Mouse (Mus musculus): ENCODE data around the gene Jmjd6.
A peak's percentile ranks its signal among the peaks of the same experiment; 100 is the strongest.

Jmjd6 gene

GRCm38 (mm10) chr11:116822215-116822614 lies 21.0 kb downstream of the Jmjd6 start:
- DNase-seq = no peak

DNA sequence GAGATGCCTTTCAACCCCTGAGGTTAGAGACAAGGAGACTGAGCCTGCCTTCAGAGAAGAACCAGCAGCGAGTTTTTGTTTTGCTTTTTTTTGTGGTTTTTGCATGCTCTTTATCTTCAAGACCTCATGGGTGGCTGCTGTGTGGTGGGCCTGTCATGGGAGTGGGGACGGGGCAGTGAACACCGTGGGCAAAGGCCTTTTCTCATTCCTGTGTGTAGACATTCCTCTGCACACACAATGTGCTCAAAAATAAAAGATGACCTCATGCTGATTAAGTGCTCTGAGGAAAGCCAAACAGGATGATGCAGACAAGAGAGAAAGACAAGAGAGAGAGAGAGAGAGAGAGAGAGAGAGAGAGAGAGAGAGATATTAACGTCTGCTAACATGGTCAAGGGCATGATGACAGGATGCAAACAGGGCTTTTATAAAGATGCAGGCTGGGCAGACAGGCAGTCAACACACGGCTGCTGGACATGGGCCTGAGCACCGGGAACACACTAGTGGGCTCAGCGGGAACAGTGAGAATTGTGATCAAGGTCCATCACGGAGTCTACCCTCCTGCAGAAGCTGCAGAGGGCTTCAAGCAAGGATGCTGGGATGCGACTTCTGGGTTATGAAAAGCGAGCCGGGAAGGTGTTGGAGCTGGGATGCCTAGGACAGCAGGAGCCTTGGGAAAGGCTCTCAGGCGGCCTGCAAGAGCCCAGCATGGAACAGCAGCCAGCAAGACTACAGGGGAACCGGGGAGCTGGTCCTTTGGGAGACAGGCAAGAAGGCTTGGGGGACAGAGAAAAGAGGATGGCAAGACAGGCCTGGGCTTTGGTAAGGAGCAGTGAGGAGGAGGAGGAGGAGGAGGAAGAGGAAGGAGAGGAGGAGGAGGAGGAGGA lies 21.9 kb downstream of the Jmjd6 start:
- peak; percentile 96 for DNase-seq

DNA sequence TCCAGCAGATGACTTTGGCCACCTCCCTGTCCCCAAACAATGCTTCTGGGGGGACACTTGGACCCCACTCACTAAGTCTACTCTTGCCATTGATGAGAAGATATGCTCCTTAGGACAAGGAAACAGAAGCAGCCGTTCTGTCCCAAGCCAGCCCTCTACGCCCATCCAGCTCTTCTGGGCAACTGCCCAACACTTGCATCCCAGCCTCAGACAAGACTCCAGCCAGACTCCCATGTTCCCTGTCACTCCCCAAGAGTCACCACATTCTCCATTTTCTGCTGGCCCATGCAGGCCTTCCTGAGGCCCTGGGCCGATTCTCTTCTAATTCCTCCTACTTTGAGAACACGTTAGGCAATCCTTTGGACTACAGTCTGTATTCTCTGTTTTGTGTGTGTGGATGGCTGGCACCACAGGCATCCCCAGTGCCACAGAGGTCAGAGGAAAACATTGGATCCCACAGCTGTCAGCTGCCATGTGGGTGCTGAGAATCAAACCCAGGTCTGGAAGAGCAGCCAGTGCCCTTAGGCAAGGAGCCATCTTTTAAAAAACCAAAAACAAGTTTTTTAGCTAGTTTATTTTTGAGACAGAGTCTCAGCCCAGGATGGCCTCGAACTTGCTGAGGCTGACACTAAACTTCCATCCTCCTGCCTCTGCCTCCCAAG lies 23.2 kb downstream of the Jmjd6 start:
- DNase-seq = peak; percentile 96

- no peak for DNase-seq
Measured at GRCm38 (mm10) chr11:116818722-116819121, 24.5 kb downstream of the Jmjd6 start.

DNA sequence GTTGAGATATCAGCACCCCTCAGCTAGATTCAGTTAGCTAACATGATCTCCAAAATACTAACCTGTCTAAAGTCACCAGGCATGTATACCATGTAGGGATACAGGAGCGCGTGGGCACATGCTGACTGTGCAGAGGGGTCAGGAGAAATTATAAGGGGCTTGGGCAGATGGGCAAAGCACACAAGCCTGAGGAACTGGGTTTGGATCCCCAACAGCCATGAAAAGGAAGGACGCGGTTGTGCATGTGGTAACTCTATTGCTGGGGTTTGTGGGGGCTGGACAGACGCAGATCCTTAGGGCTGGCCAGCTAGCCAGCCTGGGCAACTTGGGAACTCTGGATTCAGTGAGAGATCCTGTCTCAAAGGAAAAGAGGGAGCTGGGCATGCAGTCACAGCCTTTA lies 25.7 kb downstream of the Jmjd6 start:
- DNase-seq = peak; percentile 90

GRCm38 (mm10) chr11:116816769-116817168 lies 26.5 kb downstream of the Jmjd6 start:
- peak; percentile 98 for DNase-seq

GRCm38 (mm10) chr11:116814884-116815415 lies 28.3 kb downstream of the Jmjd6 start:
- no peak for DNase-seq

DNA sequence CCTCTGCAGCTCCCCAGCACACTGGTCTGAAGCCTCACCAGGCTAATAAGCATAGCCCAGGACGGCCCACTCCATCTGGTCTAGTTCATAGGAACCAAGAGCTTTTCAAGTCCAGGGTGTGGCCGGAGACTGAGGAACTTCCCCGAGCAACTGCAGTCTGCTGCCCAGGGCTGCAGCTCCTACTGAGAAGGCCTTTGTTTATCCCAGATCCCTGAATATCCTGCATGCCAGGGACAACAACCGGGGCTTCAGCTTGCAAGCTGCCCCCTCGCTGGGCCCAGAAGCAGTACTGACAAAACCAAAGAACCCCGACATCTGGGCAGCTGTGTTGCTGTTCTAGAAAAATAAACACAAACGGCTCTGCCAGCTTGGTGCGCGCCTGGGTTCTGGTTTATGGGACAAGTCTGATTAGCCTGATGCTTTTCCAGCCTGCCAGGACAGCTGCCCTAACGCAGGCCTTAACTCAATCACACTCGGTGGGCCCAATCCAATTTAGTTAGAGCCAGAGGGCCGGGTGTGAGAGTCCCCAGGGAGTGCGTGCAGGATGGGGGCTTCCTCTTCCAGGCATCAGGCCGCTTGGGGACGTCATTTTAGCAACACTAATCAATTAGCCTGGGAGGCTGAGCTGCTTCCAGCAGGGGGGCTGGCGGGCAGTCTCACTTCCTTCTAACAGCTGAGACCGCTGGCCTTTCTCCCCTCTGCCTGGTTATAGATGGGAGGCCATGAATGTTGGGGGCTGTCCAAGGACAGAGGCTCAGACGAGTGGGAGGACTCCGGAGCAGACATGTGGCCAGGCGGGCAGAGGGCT lies 29.0 kb downstream of the Jmjd6 start:
- DNase-seq = peak; percentile 99

- DNase-seq = no peak
Measured at GRCm38 (mm10) chr11:116813610-116814009, 29.6 kb downstream of the Jmjd6 start.

- peak; percentile 98 for DNase-seq
Measured at GRCm38 (mm10) chr11:116812793-116813529, 30.3 kb downstream of the Jmjd6 start.

- DNase-seq = peak; percentile 97
Measured at GRCm38 (mm10) chr11:116810983-116811901, 32.0 kb downstream of the Jmjd6 start.

DNA sequence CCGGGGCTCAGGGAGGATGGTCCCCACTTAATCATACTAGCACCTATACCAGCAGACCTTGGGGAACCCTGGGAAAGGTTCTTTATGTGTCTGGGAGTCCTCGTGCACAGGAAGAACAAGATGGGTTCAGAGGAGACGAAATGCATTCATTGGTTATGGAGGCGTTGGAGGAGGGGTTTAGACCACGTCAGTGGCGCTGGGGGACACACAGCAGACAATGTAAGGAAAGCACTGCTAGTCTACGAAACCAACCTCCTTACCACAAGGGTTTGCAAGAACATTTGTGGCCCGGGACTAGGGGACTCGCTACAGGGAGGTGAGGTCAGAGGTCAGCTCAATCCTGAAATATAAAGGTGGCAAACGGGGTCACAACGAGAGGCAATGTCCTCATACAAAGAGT lies 32.7 kb downstream of the Jmjd6 start:
- DNase-seq = no peak

- peak; percentile 91 for DNase-seq
Measured at GRCm38 (mm10) chr11:116809520-116809919, 33.7 kb downstream of the Jmjd6 start.

DNA sequence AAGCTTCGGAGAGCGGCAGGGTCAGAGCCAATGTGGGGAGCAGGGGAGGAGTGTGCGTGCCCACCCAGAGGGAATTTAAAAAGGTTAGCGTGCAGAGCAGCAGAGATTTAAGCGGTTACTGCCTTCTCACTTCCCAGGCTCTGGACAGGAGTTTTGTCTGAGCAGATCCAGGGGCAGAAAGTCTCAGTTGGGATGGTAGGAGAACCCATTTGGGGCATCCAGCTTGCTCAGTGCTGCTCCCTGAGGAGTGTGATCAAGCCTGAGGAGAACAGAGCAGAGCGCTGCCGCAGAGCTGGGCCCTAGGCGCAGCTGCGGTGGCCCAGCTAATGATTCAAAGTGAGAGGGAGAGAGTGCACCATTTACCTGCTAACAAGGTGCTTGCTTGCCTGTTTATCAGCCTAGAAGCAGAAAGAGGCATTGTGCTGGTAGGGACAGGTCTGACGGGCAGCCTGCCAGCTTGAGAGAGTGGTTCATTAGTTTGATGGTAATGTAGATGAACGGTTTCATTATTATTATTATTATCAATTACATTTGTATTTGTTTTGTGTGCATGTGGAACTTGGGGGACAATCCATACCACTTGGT lies 34.3 kb downstream of the Jmjd6 start:
- DNase-seq = peak; percentile 92

DNA sequence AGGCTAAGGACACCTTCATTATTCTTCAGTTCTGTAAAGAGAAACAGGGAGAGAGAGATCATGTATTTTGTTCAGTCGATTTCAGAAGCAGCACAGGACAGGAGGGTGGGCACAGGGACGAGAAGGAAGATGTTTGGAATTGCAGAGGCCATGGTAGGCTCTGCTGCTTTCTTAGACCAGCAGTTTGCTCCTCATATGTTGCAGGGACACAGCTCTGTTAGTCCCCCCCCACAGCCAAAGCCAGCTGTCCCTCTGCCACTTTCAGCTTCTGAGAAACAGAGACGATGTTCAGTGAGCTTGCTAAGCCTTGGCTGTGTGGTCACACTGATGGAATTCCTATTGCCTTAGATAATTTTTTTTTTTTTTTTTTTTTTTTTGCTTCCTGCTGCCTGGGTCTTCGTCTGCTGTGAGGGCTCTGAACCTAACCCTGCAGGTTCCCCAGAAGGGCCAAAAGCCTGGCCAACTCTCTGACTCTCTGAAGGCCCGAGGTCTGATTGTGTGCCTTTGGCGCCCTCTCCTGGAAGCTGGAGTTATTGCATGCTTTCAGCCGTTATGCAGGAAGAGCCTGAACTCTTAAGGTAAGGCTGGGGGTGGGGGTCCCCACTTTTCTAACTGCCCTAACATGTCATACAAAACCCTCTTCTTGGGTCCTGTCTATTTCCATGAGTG lies 35.2 kb downstream of the Jmjd6 start:
- DNase-seq = peak; percentile 98

DNA sequence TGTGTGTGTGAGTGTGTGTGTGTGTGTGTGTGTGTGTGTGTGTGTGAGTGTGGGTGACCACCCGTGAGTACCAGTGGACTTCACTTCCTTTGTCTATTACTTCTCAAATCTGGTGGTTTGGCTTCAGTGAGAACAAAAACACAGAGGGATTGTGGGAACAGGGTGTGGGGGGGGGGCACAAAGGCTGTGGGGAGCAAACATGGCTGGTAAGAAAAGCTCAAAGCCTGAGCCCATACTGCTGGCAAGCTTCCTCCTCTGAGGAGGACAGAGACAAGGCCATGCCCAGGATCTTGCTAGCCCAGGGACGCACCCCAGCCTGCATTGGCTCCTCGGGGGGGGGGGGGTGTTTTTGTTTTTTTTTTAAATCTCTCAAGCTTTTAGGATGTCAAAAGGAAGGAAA lies 35.7 kb downstream of the Jmjd6 start:
- peak; percentile 77 for DNase-seq

GRCm38 (mm10) chr11:116807116-116807515 lies 36.1 kb downstream of the Jmjd6 start:
- peak; percentile 92 for DNase-seq

GRCm38 (mm10) chr11:116806136-116807071 lies 36.8 kb downstream of the Jmjd6 start:
- peak; percentile 98 for DNase-seq

- no peak for DNase-seq
Measured at GRCm38 (mm10) chr11:116802709-116803108, 40.5 kb downstream of the Jmjd6 start.

All from heart, adult 11 months (tissue).